Mouse (Mus musculus) intestine, embryonic 14.5 days (tissue): ENCODE measurements around the gene Calm4. TPM values are rescaled to one million over a fixed set of nuclear protein-coding genes. Genes with fewer than 3 reads are reported as not detected.

Experiments
- ATAC-seq: fragments of 200-750 bp; cut with Nextera tagmentation; replicated peaks from 2 replicates; pipeline ENCODE4 v1.8.0; 2017; ENCODE audit warnings: low read depth, moderate number of reproducible peaks, moderate TSS enrichment, moderate library complexity; ENCODE audit not compliant: low FRiP score, low TSS enrichment
- DNase-seq: peaks from one replicate; pipeline ENCODE4 v3.0.0-alpha.2; 2018; ENCODE audit warnings: low spot score
- H3K27ac ChIP-seq: fragments of 300-500 bp; sonication (generic); 2 replicates; pipeline ENCODE4 v1.5.1; 2014; ENCODE audit warnings: low read depth, mild to moderate bottlenecking, control low read depth
- H3K27me3 ChIP-seq: fragments of 300-500 bp; sonication (generic); replicated peaks from 2 replicates; pipeline ENCODE4 v1.6.1; 2014; ENCODE audit warnings: low read length, control low read depth; ENCODE audit not compliant: control insufficient read depth, insufficient read depth
- H3K36me3 ChIP-seq: fragments of 300-500 bp; sonication (generic); 2 replicates; pipeline ENCODE4 v1.6.1; 2014; ENCODE audit warnings: low read length, control low read depth; ENCODE audit not compliant: control insufficient read depth, insufficient read depth
- H3K4me1 ChIP-seq: fragments of 300-500 bp; sonication (generic); replicated peaks from 2 replicates; pipeline ENCODE4 v1.6.1; 2014; ENCODE audit warnings: low read length, control low read depth, mixed read lengths; ENCODE audit not compliant: control insufficient read depth, insufficient read depth
- H3K4me2 ChIP-seq: fragments of 300-500 bp; sonication (generic); 2 replicates; pipeline ENCODE4 v1.6.1; 2014; ENCODE audit warnings: low read length
- H3K4me3 ChIP-seq: fragments of 300-500 bp; sonication (generic); 2 replicates; pipeline ENCODE4 v1.5.1; 2014; ENCODE audit warnings: low read depth, low read length, control low read depth, mixed read lengths
- H3K9ac ChIP-seq: fragments of 300-500 bp; sonication (generic); 2 replicates; pipeline ENCODE4 v1.6.1; 2014; ENCODE audit warnings: mild to moderate bottlenecking, low read length
- H3K9me3 ChIP-seq: fragments of 300-500 bp; sonication (generic); 2 replicates; pipeline ENCODE4 v1.6.1; 2016; ENCODE audit warnings: low read length, control low read depth; ENCODE audit not compliant: control insufficient read depth
- WGBS: fragments of 180-500 bp; shearing (Covaris S2); extraction: QIAGEN DNeasy Blood & Tissue Kit; methylation state at CpG from one replicate; pipeline ENCODE4 v1.1.7; 2014; 5-methylcytosine and 5-hydroxymethylcytosine counted together
- polyA plus RNA-seq: library from polyadenylated mRNA; unstranded; fragments of >200 nt; fragmentation: Nextera tagmentation; extraction: Ambion mirVana; gene quantifications from 2 replicates; pipeline ENCODE4 v1.2.1, GENCODE M21; 2014

Calm4 gene
- polyA plus RNA-seq, 1 experiment from 2014 or later, result not detected

- H3K4me3 ChIP-seq, result no peak overlapping the region
- no peak overlapping the region for H3K27ac ChIP-seq
- no peak for DNase-seq
- 92% methylated on average over 7 of the region's 7 CpGs for WGBS
- no peaks in the 10 kb centered on the region for H3K9me3 ChIP-seq
- H3K36me3 ChIP-seq, result peaks cover 67% of the 10 kb centered on the region
- no peak for ATAC-seq
- no peak overlapping the region for H3K9ac ChIP-seq
- H3K4me1 ChIP-seq, result peaks cover 4% of the 10 kb centered on the region; the same call in 1 of the 2 replicates
- no peaks in the 10 kb centered on the region for H3K27me3 ChIP-seq
- H3K4me2 ChIP-seq, result no peak overlapping the region
Measured at GRCm38 (mm10) chr13:3886663-3887062, 49.1 kb downstream of the Calm4 start.

Other genes with a start within 250 kb of the Calm4 start
- gene Fam208b, start 226.6 kb upstream of the Calm4 start, polyA plus RNA-seq, result 13.8 and 17.3 TPM in 2 replicates
- 8.5 and 12.3 TPM in 2 replicates for gene Asb13, start 203.7 kb upstream of the Calm4 start, polyA plus RNA-seq
- gene Calml3, start 33.4 kb upstream of the Calm4 start, polyA plus RNA-seq, result not detected in 2 replicates
- gene Calm5, start 16.4 kb downstream of the Calm4 start, polyA plus RNA-seq, result not detected in 2 replicates
- 83.5 and 86.4 TPM in 2 replicates for gene Net1, start 80.5 kb downstream of the Calm4 start, polyA plus RNA-seq
- gene Tubal3, start 80.5 kb downstream of the Calm4 start, polyA plus RNA-seq, result 6.7 and 9.2 TPM in 2 replicates
- 0.12 TPM in 1 of 2 replicates, not detected in the other for gene Ucn3, start 107.6 kb downstream of the Calm4 start, polyA plus RNA-seq
- gene Akr1c14, start 211.3 kb downstream of the Calm4 start, polyA plus RNA-seq, result 0.88 and 1.6 TPM in 2 replicates